Mouse (Mus musculus): ENCODE data around the gene Nfix. TPM values are rescaled to one million over a fixed set of nuclear protein-coding genes. Genes with fewer than 3 reads are reported as not detected.
A peak's percentile ranks its signal among the peaks of the same experiment; 100 is the strongest.

Nfix gene
- polyA plus RNA-seq, 1 experiment from 2014 or later: 8.4 TPM

DNA sequence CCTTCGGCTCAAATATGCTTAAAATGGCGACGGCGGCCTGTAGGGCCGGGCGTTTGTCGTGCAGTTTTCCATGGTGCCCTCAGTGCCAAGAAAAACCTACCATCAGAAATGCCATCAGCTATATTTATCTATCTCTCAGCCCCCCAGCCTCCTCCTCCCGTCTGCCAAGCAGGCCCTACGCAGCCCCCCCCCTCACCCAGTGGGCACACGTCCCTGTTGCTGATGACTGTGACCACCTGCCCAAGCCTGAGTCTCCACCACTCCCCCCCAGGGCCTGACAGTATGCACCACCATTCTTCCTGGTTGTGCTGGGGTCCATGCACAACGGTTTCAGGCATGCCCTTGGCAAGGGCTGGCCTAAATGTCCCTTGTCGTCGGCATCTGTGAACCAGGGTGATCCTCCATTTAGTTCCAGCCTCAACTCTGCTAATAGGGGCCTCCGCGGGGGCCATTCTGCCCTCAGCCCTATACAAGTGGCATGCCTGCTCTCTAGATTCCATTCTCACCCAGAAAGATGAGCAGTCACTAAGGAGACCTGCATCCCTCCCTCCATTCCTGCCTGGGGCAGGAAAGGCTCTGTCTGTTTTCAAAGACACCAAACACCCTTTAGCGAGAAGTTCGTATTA is 35.2 kb downstream of the Nfix start:
- Histone ChIP-seq H3K27ac (0 out of 2 replicates have a peak overlapping the region, but pooled peaks have one; percentile 4), H3K36me3 (no peaks in the 10 kb centered on the region), H3K4me3 (no peak overlapping the region), H3K4me2 (replicated peaks) (no peak overlapping the region), H3K4me1 (peaks cover 34% of the 10 kb centered on the region), H3K9ac (no peak overlapping the region), H3K9me3 (no peaks in the 10 kb centered on the region), H3K27me3 (replicated peaks) (peaks cover 92% of the 10 kb centered on the region)
- ATAC-seq (ENCODE audit: low FRiP score, low read depth): no peak
- WGBS: 70% methylated on average over 17 of the region's 17 CpGs

DNA sequence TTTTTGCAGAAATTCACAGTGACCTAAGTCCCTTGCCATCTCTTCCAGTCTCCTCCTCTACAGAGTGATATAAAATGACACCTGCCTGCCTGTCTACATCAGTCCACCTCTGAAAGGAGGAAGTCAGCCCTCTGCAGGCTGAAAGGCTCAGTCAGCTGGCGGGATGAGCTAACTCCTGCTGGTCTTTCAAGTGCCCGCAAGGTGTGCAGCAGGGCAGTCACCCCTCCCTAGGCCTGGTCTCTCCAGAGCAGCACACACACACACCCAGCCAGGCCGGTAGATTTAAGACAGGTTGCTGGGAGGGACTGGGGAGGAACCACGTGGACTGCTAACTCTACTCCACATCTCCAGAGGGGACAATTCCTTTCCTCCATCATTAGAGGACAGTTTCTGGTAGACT is 36.0 kb downstream of the Nfix start:
- no peak overlapping the region for H3K9ac ChIP-seq
- no peak overlapping the region for H3K27ac ChIP-seq
- no peak overlapping the region for H3K4me2 ChIP-seq (replicated peaks)
- H3K4me1 ChIP-seq: peaks cover 34% of the 10 kb centered on the region
- WGBS: 67% methylated on average over 4 of the region's 4 CpGs
- no peaks in the 10 kb centered on the region for H3K36me3 ChIP-seq
- no peak overlapping the region for H3K4me3 ChIP-seq
- H3K27me3 ChIP-seq (replicated peaks): peaks cover 91% of the 10 kb centered on the region
- no peaks in the 10 kb centered on the region for H3K9me3 ChIP-seq
- no peak for ATAC-seq (ENCODE audit: low FRiP score, low read depth)

DNA sequence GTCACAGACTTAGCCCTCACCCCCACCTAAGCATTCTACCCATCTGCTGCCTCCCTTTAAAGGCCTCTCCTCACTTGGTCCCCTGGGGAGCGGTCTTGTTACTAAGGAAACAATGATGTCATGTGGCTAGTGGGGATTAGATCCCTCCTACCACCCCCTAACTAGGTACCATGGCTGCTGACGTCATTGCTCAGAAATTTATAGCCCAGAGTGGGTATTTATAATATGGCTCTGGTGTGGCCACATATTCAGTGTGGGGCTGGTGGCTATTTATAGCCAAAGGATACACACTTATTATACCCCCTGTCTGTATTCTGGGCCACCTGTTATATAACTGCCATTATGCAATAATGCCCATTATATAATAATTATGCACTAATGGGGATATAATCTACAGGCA is 39.2 kb downstream of the Nfix start:
- WGBS: 40% methylated on average over 2 of the region's 2 CpGs
- Histone ChIP-seq H3K9me3 (no peaks in the 10 kb centered on the region), H3K4me1 (peaks cover 23% of the 10 kb centered on the region), H3K4me2 (replicated peaks) (no peak overlapping the region), H3K36me3 (no peaks in the 10 kb centered on the region), H3K27me3 (replicated peaks) (peaks cover 80% of the 10 kb centered on the region), H3K27ac (no peak overlapping the region), H3K9ac (no peak overlapping the region), H3K4me3 (no peak overlapping the region)
- no peak for ATAC-seq (ENCODE audit: low FRiP score, low read depth)

DNA sequence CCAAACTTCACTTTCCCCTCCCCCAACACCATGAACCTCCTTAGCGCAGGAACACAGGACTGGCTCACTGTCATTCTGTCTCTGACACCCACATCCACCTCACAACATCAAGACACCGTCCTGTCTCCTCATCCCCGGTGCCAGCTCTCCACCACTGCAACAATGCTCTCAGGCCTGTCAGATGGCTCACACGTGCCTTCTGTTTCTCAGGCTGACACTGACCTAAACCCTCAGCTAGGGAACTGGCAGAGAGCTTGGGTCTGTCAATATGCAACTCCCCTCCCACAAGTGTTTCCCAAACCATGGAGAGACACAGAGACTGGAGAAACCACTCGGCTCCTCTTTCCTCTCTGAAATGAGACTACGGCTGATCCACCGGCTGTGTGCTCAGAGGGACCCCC is 39.7 kb downstream of the Nfix start:
- H3K4me1 ChIP-seq: peaks cover 18% of the 10 kb centered on the region
- no peak for ATAC-seq (ENCODE audit: low FRiP score, low read depth)
- no peak overlapping the region for H3K27ac ChIP-seq
- H3K4me2 ChIP-seq (replicated peaks): no peak overlapping the region
- WGBS: 60% methylated on average over 7 of the region's 7 CpGs
- H3K27me3 ChIP-seq (replicated peaks): peaks cover 80% of the 10 kb centered on the region
- no peak overlapping the region for H3K9ac ChIP-seq
- H3K9me3 ChIP-seq: no peaks in the 10 kb centered on the region
- H3K4me3 ChIP-seq: no peak overlapping the region
- H3K36me3 ChIP-seq: no peaks in the 10 kb centered on the region

DNA sequence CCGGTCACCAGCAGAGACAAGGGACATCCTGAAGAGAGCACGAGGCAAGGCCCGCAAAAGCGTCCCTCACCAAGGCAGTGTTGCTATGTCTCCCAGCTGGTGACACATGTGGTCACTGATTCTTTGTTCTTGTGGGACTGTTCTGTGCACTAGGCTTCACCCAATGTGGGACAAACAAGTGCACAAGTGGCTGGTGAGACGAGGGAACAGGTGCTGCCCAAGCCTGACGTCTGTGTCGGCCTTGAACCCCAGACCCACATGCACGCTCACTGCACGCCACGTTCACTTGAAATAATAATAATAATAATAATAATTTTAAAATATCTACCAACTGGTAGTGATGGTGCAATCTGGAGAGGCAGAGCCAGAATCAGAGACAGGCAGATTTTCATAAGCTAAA is 40.4 kb downstream of the Nfix start:
- H3K36me3 ChIP-seq: no peaks in the 10 kb centered on the region
- no peak overlapping the region for H3K9ac ChIP-seq
- peaks cover 78% of the 10 kb centered on the region for H3K27me3 ChIP-seq (replicated peaks)
- ATAC-seq (ENCODE audit: low FRiP score, low read depth): no peak
- H3K4me1 ChIP-seq: peaks cover 11% of the 10 kb centered on the region; the same call in 1 of the 2 replicates
- H3K9me3 ChIP-seq: no peaks in the 10 kb centered on the region
- 90% methylated on average over 10 of the region's 10 CpGs for WGBS
- H3K27ac ChIP-seq: no peak overlapping the region
- no peak overlapping the region for H3K4me3 ChIP-seq
- no peak overlapping the region for H3K4me2 ChIP-seq (replicated peaks)

DNA sequence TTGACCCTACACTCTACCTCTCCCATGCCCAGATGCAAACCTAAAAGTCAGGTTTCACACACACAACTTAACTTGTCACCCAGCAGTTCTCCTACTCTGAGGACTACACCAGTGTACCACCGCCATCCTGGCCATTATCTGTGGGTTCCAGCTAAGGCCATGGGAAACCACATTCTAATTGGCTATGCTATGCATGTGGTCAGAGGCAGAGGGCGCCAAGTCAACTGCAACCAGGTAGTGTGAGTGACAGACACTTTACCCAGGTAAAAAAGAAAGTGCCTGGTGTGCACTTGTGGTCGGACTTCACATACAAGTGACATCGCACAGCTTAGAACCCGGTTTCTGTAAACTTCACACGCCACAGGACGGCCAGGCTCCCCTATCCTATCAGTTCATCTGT is 41.0 kb downstream of the Nfix start:
- H3K27me3 ChIP-seq (replicated peaks): peaks cover 78% of the 10 kb centered on the region
- H3K36me3 ChIP-seq: no peaks in the 10 kb centered on the region
- H3K9me3 ChIP-seq: no peaks in the 10 kb centered on the region
- no peak overlapping the region for H3K27ac ChIP-seq
- H3K4me3 ChIP-seq: no peak overlapping the region
- no peak for ATAC-seq (ENCODE audit: low FRiP score, low read depth)
- H3K9ac ChIP-seq: no peak overlapping the region
- no peak overlapping the region for H3K4me2 ChIP-seq (replicated peaks)
- 68% methylated on average over 7 of the region's 7 CpGs for WGBS
- H3K4me1 ChIP-seq: peaks cover 7% of the 10 kb centered on the region; the same call in 1 of the 2 replicates

DNA sequence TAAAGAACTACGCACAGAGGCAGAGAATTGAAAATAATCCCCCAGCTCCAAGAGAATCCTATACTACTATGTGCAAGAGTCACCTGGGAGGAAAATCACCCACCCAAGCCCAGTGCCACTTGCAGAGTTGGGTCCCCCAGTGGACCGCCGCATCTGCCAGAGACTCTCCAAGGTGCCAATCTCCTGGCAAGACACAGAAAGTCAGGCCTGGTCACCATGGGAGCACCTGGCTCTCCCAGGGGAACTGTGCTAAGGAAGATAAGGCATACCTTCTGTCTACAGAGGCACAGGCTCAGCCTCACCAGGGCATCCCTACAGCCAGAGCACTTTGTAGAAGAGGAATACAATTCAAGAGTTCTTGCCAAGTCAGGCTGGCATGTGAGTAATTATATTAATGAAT is 41.8 kb downstream of the Nfix start:
- ATAC-seq (ENCODE audit: low FRiP score, low read depth): no peak
- peaks cover 80% of the 10 kb centered on the region for H3K27me3 ChIP-seq (replicated peaks)
- H3K4me1 ChIP-seq: peaks cover 7% of the 10 kb centered on the region; the same call in 1 of the 2 replicates
- H3K4me2 ChIP-seq (replicated peaks): no peak overlapping the region
- H3K4me3 ChIP-seq: no peak overlapping the region
- 94% methylated on average over 3 of the region's 3 CpGs for WGBS
- no peak overlapping the region for H3K9ac ChIP-seq
- H3K9me3 ChIP-seq: no peaks in the 10 kb centered on the region
- H3K36me3 ChIP-seq: no peaks in the 10 kb centered on the region
- H3K27ac ChIP-seq: no peak overlapping the region

DNA sequence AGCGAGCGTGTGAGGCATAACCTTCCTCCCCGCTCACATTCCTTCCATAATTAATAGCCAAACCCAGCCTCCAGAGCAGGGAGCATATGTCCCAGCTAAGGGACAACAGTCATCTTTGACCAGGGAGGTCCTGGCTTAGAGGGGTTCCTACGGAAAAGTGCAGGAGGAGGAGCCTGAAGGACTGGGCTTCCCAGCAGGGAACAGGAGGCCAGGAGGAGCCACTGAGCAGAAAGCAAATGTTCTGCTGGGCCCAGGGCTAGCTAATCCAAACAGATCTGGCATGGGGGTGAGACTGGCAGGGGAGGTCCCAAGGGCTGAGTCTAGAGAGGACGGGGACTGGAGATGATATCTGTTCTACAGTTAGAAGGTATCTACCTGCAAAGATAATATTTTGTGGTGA is 42.6 kb downstream of the Nfix start:
- H3K36me3 ChIP-seq: no peaks in the 10 kb centered on the region
- ATAC-seq (ENCODE audit: low FRiP score, low read depth): no peak
- no peak overlapping the region for H3K4me3 ChIP-seq
- no peak overlapping the region for H3K9ac ChIP-seq
- WGBS: 42% methylated on average over 5 of the region's 5 CpGs
- no peaks in the 10 kb centered on the region for H3K9me3 ChIP-seq
- peaks cover 82% of the 10 kb centered on the region for H3K27me3 ChIP-seq (replicated peaks)
- H3K27ac ChIP-seq: no peak overlapping the region
- no peak overlapping the region for H3K4me2 ChIP-seq (replicated peaks)
- peaks cover 8% of the 10 kb centered on the region; the same call in 1 of the 2 replicates for H3K4me1 ChIP-seq

DNA sequence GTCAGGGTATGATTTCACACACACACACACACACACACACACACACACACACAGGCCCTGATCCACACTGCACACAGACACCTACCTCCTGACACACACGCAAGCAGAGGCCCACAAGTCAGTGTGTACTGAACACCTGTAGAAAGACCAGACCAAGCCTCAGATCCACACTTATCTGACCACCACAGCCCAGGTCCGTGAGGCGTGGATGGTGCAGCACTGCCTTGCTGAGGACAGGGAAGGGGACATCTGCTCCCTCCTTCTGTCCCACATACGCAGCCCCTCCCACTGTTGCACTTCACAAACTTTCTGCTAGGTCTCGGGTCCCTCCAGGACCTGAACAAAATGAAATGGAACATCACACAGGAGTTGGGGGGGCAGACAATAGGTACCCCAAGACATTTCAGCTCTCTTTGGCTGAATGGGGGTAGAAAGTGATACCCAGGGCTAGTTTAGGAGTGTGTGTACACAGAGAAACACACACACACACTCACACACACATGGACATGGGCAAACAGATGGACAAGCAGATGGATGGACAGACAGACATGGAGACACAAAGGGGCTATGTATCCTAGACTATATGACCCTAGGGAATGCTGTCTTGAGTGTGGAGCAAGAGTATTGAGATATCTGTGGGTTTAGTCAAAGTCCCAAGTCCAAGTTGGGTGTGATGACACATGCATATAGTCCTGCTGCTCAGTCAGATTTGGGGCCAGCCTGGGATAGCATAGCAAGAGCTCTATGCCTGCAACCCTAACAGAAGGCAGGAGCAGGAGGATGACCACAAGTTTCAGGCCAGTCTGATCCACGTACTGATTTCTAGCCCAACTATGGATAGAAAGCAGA is 47.2 kb downstream of the Nfix start:
- peaks cover 87% of the 10 kb centered on the region for H3K27me3 ChIP-seq (replicated peaks)
- H3K36me3 ChIP-seq: no peaks in the 10 kb centered on the region
- H3K9ac ChIP-seq: no peak overlapping the region
- ATAC-seq (ENCODE audit: low FRiP score, low read depth): no peak
- 78% methylated on average over 6 of the region's 6 CpGs for WGBS
- H3K4me1 ChIP-seq: peaks cover 15% of the 10 kb centered on the region
- H3K4me2 ChIP-seq (replicated peaks): no peak overlapping the region
- no peak overlapping the region for H3K4me3 ChIP-seq
- H3K9me3 ChIP-seq: no peaks in the 10 kb centered on the region
- no peak overlapping the region for H3K27ac ChIP-seq

DNA sequence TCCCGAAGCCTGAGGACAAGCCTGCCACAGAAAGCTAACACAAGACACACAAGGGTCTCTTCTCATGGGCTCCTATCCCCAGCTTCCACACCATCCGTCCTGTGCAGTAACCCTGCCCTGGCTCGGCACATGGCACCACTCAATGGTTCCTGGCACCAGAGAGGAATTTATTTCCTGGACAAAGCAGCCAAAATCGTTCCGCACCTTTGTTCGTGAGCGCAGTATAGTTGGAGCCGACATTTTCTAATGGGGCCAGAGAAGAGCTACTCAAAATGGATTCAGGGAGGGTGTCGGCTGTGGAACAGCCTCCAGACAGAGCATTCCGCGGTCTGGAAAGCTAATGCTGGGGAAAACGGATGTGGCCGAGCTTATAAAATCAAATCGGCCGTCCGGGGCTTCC is 50.6 kb downstream of the Nfix start:
- no peak for ATAC-seq (ENCODE audit: low FRiP score, low read depth)
- H3K9ac ChIP-seq: no peak overlapping the region
- H3K4me3 ChIP-seq: no peak overlapping the region
- H3K4me2 ChIP-seq (replicated peaks): no peak overlapping the region
- peaks cover 99% of the 10 kb centered on the region for H3K27me3 ChIP-seq (replicated peaks)
- no peaks in the 10 kb centered on the region for H3K36me3 ChIP-seq
- no peak overlapping the region for H3K27ac ChIP-seq
- WGBS: 69% methylated on average over 16 of the region's 16 CpGs
- H3K4me1 ChIP-seq: peaks cover 37% of the 10 kb centered on the region
- no peaks in the 10 kb centered on the region for H3K9me3 ChIP-seq

DNA sequence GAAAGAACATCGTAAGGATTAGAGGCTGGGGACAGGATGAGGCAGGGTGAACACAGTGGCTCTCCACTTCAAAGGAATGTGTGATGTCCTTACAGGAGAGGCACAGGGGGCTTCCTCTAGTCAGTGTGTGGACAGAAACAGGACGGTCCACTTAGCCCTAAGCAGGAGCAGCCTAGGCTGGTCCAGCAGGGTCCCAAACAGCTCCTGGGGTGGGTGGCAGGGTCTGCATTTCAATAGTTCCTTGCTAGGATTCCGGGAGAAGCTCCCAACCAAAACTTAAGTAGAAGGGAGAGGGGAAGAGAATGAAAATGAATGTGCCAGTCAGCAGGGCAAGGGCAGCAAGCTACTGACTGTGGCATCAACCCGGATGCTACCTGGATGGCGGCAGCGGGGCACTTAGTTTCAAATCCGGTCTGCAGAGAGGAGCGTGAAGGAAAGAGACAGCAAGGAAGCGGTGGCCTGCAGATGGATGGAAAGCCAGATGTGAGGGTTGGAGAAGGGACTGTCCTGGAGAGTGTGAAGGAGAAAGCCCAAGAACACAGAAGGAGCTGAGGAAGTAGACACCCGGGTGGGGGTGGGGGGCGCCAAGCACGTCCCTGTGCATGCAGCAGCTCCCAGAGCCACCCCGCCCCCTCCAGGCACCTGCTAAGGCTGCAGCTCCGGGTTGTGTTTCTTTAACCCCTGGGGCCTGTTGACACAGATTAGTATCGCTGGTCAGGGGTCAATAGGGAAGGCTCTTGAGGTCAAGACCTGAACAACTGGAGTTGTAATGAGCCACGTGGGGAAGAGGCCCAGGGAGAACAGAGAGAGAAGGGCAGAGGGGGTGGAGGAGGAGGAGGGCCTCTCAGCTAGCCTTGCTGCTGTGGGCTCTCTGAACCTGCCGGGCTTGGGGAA is 54.9 kb downstream of the Nfix start:
- 2% methylated on average over 17 of the region's 17 CpGs for WGBS
- peak overlapping the region; percentile 36 for H3K4me2 ChIP-seq (replicated peaks)
- H3K4me3 ChIP-seq: no peak overlapping the region
- H3K27me3 ChIP-seq (replicated peaks): peaks cover 95% of the 10 kb centered on the region
- no peak for ATAC-seq (ENCODE audit: low FRiP score, low read depth)
- H3K27ac ChIP-seq: no peak overlapping the region
- no peaks in the 10 kb centered on the region; the same call in 1 of the 2 replicates for H3K36me3 ChIP-seq
- no peaks in the 10 kb centered on the region for H3K9me3 ChIP-seq
- peaks cover 65% of the 10 kb centered on the region for H3K4me1 ChIP-seq
- H3K9ac ChIP-seq: no peak overlapping the region

Data from neural tube, embryonic 12.5 days (tissue).